7 mouse cellular contexts compared by ENCODE assay signal in genomic region chr1:39576431-39577243, GRCm38 (mm10). TPM values are rescaled to one million over a fixed set of nuclear protein-coding genes. Genes with fewer than 3 reads are reported as not detected.
DNase-seq lines count a peak whose midpoint lies in the region; ATAC-seq and TF ChIP-seq lines count a peak whose summit lies in the region.

No protein-coding gene starts in this region.

- peak; percentile 70 for DNase-seq in R1 (ENCODE audit: low read depth, low spot score)
- DNase-seq in cerebellum, postnatal 4 days (ENCODE audit: low spot score in 2 of 2) = peak; percentile 26 to 54
- peak; percentile 71 for DNase-seq in gastrocnemius, adult 2 months
- DNase-seq in midbrain, embryonic 14.5 days = peak; percentile 83
- peak; percentile 19 to 49 for DNase-seq in spleen, postnatal 14 days (ENCODE audit: low spot score in 2 of 2)

- peak overlapping the region; percentile 89 for H3K9ac ChIP-seq in limb, embryonic 15.5 days
- peak overlapping the region; percentile 86 for H3K9ac ChIP-seq in midbrain, embryonic 14.5 days (replicated peaks; ENCODE audit: low read length)

- peak overlapping the region; percentile 96 for H3K4me3 ChIP-seq in gastrocnemius, adult 2 months
- H3K4me3 ChIP-seq in limb, embryonic 15.5 days = peak overlapping the region; percentile 96
- peak overlapping the region; percentile 90 for H3K4me3 ChIP-seq in midbrain, embryonic 14.5 days (replicated peaks; ENCODE audit: low read depth, low read length)

- under 1% methylated on average over 83 of the region's 88 CpGs for WGBS in limb, embryonic 15.5 days
- under 1% methylated on average over 88 of the region's 88 CpGs for WGBS in midbrain, embryonic 14.5 days

- no peaks in the 10 kb centered on the region for H3K36me3 ChIP-seq in limb, embryonic 15.5 days
- H3K36me3 ChIP-seq in midbrain, embryonic 14.5 days (ENCODE audit: control insufficient read depth, insufficient read depth, low read length) = no peaks in the 10 kb centered on the region

- H3K4me2 ChIP-seq in limb, embryonic 15.5 days = peak overlapping the region; percentile 69
- peak overlapping the region; percentile 62 for H3K4me2 ChIP-seq in midbrain, embryonic 14.5 days (ENCODE audit: low read length)

- ATAC-seq in inflammation-experienced regulatory T-cells, adult 6 months = peak; percentile 37
- ATAC-seq in limb, embryonic 15.5 days (ENCODE audit: insufficient number of reproducible peaks, low FRiP score, low TSS enrichment, low read depth) = peak; percentile 78; the same call in 1 of the 2 replicates
- peak; percentile 84 for ATAC-seq in midbrain, embryonic 14.5 days (ENCODE audit: low FRiP score, low TSS enrichment)

- H3K27me3 ChIP-seq in limb, embryonic 15.5 days = no peaks in the 10 kb centered on the region
- H3K27me3 ChIP-seq in midbrain, embryonic 14.5 days (ENCODE audit: control insufficient read depth, insufficient read depth, low read length) = no peaks in the 10 kb centered on the region

- H3K9me3 ChIP-seq in limb, embryonic 15.5 days = no peaks in the 10 kb centered on the region
- no peaks in the 10 kb centered on the region for H3K9me3 ChIP-seq in midbrain, embryonic 14.5 days (ENCODE audit: control insufficient read depth, low read length)

- H3K27ac ChIP-seq in gastrocnemius, adult 2 months = peak overlapping the region; percentile 92
- peak overlapping the region; percentile 100 for H3K27ac ChIP-seq in limb, embryonic 15.5 days
- peak overlapping the region; percentile 96 for H3K27ac ChIP-seq in midbrain, embryonic 14.5 days (replicated peaks; ENCODE audit: low read depth, low read length)

- peaks cover 11% of the 10 kb centered on the region for H3K4me1 ChIP-seq in limb, embryonic 15.5 days
- peaks cover 15% of the 10 kb centered on the region for H3K4me1 ChIP-seq in midbrain, embryonic 14.5 days (ENCODE audit: control insufficient read depth, insufficient read depth, low read length)

- intact Hi-C loops in gastrocnemius, adult 2 months (cut with DNase I) = loop anchor here (5.0 kb wide), 1 partner anchor 589 kb away; the partner anchor contains the start of gene Pdcl3

- TF ChIP-seq CTCF in gastrocnemius, adult 2 months (IDR thresholded peaks at IDR 0.05) = peak; percentile 8; the same call in 1 of the 2 replicates

RNA-seq across cellular contexts. Expression of gene Rnf149, which starts 0.6 kb away (rescaled TPM):
- total RNA-seq in gastrocnemius, adult 2 months (2021) = 1 to 10 TPM; 6.9 to 8.3 TPM
- polyA plus RNA-seq in inflammation-experienced regulatory T-cells, adult 6 months (2017; shearing (Covaris generic)) = 10 to 100 TPM; 11.9 to 37.0 (median 29.9) TPM
- polyA plus RNA-seq in limb, embryonic 15.5 days (2015; fragmentation: Nextera tagmentation; extraction: Ambion mirVana) = 28.3 and 34.1 TPM in 2 replicates
- polyA plus RNA-seq in midbrain, embryonic 14.5 days (2014; fragmentation: Nextera tagmentation; extraction: Ambion mirVana) = 21.5 and 25.7 TPM in 2 replicates

RNA-seq across cellular contexts. Expression of gene Cnot11, which starts 41.8 kb away (rescaled TPM):
- 10 to 100 TPM; 18.3 to 18.8 TPM for total RNA-seq in gastrocnemius, adult 2 months (2021)
- 1 to 10 TPM; 4.6 to 6.9 (median 4.6) TPM for polyA plus RNA-seq in inflammation-experienced regulatory T-cells, adult 6 months (2017; shearing (Covaris generic))
- 16.4 and 19.2 TPM in 2 replicates for polyA plus RNA-seq in limb, embryonic 15.5 days (2015; fragmentation: Nextera tagmentation; extraction: Ambion mirVana)
- polyA plus RNA-seq in midbrain, embryonic 14.5 days (2014; fragmentation: Nextera tagmentation; extraction: Ambion mirVana) = 16.9 and 21.0 TPM in 2 replicates

Comparison
In these comparisons a context has a peak if more than half of its experiments do, and no peak if none do; other contexts are left out.
1. Peak in every context shown above with its lines: DNase-seq, ATAC-seq, H3K4me3 ChIP-seq and H3K27ac ChIP-seq.